Mouse (Mus musculus) CH12.LX (cell line): ENCODE measurements at regions not wholly inside any gene's neighbourhood (a gene's known extent, or its start where the extent isn't known, plus 50 kb on each side); places are given as distances from the start of the nearest gene placed in this dataset.

Experiments
- DNase-seq: peaks from one replicate; pipeline ENCODE4 v3.0.0-alpha.2; 2013; ENCODE audit errors: extremely low read depth
- H3K27ac ChIP-seq: 2 replicates; pipeline ENCODE4 v1.5.1; 2012; ENCODE audit warnings: low read depth, mild to moderate bottlenecking, control low read depth, moderate library complexity; ENCODE audit not compliant: insufficient read depth
- H3K27me3 ChIP-seq: replicated peaks from 2 replicates; pipeline ENCODE3; 2012; ENCODE audit warnings: inconsistent platforms
- H3K36me3 ChIP-seq, 2 experiments: replicated peaks in 1 of 2; 2 replicates each; pipeline versions ENCODE3 to v1.6.1; 2012; ENCODE audit warnings: inconsistent platforms in 1 of 2, low read length in 1 of 2, mild to moderate bottlenecking in 1 of 2, mixed read lengths in 1 of 2, moderate library complexity in 1 of 2; ENCODE audit not compliant: control insufficient read depth in 1 of 2, insufficient read depth in 1 of 2
- H3K4me1 ChIP-seq, 2 experiments: 2 replicates each; pipeline ENCODE4 v1.6.1; 2012; ENCODE audit warnings: inconsistent platforms in 1 of 2, moderate library complexity in 1 of 2; ENCODE audit not compliant: insufficient read depth in 2 of 2, control insufficient read depth in 1 of 2
- H3K4me2 ChIP-seq: 2 replicates; pipeline ENCODE4 v1.6.1; 2012; ENCODE audit warnings: low read depth, mild to moderate bottlenecking, control low read depth; ENCODE audit not compliant: poor library complexity, insufficient read depth, severe bottlenecking
- H3K4me3 ChIP-seq, 3 experiments: fragments of 150-350 bp in 1 of 3; sonication (generic) in 1 of 3; replicated peaks in 1 of 3; 2 replicates each; pipeline versions ENCODE3 to v1.5.1; 2011 to 2012; ENCODE audit warnings: low read depth in 2 of 3, low read length in 2 of 3, mild to moderate bottlenecking in 2 of 3, moderate library complexity in 2 of 3, control low read depth in 1 of 3, improper control_type of control experiment in 1 of 3, inconsistent platforms in 1 of 3, mixed read lengths in 1 of 3; ENCODE audit not compliant: poor library complexity in 1 of 3
- H3K79me2 ChIP-seq: replicated peaks from 2 replicates; pipeline ENCODE4 v1.6.1; 2012; ENCODE audit warnings: mild to moderate bottlenecking, moderate library complexity; ENCODE audit not compliant: control insufficient read depth, poor library complexity, insufficient read depth, severe bottlenecking; ENCODE audit errors: extremely low read depth
- H3K9ac ChIP-seq: 2 replicates; pipeline ENCODE4 v1.6.1; 2012; ENCODE audit warnings: low read depth, mild to moderate bottlenecking, control low read depth, moderate library complexity; ENCODE audit not compliant: insufficient read depth
- H3K9me3 ChIP-seq: replicated peaks from 2 replicates; pipeline ENCODE3; 2012; ENCODE audit warnings: low read length, inconsistent platforms, mixed read lengths
- BHLHE40 ChIP-seq: IDR thresholded peaks from 2 replicates; pipeline ENCODE4 v1.6.1; 2011; ENCODE audit warnings: mild to moderate bottlenecking, low read depth, low read length, improper control_type of control experiment
- CHD1 ChIP-seq: IDR thresholded peaks from 2 replicates; pipeline ENCODE4 v1.6.1; 2012; ENCODE audit warnings: low read depth, low read length, improper control_type of control experiment, inconsistent platforms
- CHD2 ChIP-seq: IDR thresholded peaks from 2 replicates; pipeline ENCODE4 v1.6.1; 2011; ENCODE audit warnings: low read length, improper control_type of control experiment
- CTCF ChIP-seq, 2 experiments: IDR thresholded peaks in 1 of 2; conservative IDR thresholded peaks in 1 of 2; 2 replicates each; pipeline ENCODE4 v1.5.1; 2011 to 2012; ENCODE audit warnings: low read depth in 2 of 2, low read length in 2 of 2, improper control_type of control experiment in 1 of 2, inconsistent platforms in 1 of 2, mild to moderate bottlenecking in 1 of 2, moderate library complexity in 1 of 2
- ELF1 ChIP-seq: IDR thresholded peaks from 2 replicates; pipeline ENCODE4 v1.6.1; 2014; ENCODE audit warnings: low read depth, mild to moderate bottlenecking, inconsistent platforms, low read length, improper control_type of control experiment
- EP300 ChIP-seq: IDR thresholded peaks from 2 replicates; pipeline ENCODE4 v1.6.1; 2011; ENCODE audit warnings: low read length, improper control_type of control experiment
- GABPA ChIP-seq: IDR thresholded peaks from 2 replicates; pipeline ENCODE4 v1.6.1; 2012; ENCODE audit warnings: low read depth, low read length, improper control_type of control experiment, inconsistent platforms; ENCODE audit not compliant: insufficient replicate concordance
- HCFC1 ChIP-seq: IDR thresholded peaks from 2 replicates; pipeline ENCODE4 v1.6.1; 2012; ENCODE audit warnings: low read depth, mild to moderate bottlenecking, inconsistent platforms, low read length, improper control_type of control experiment
- IRF4 ChIP-seq: IDR thresholded peaks from 2 replicates; pipeline ENCODE4 v1.6.1; 2014; ENCODE audit warnings: low read depth, mild to moderate bottlenecking, inconsistent platforms, low read length, improper control_type of control experiment
- JUN ChIP-seq: IDR thresholded peaks from 2 replicates; pipeline ENCODE4 v1.6.1; 2011; ENCODE audit warnings: low read depth, mild to moderate bottlenecking, low read length, improper control_type of control experiment, moderate library complexity; ENCODE audit not compliant: insufficient read depth
- JUND ChIP-seq: conservative IDR thresholded peaks from 2 replicates; pipeline ENCODE4 v1.6.1; 2011; ENCODE audit warnings: low read depth, low read length, improper control_type of control experiment
- KAT2A ChIP-seq: IDR thresholded peaks from 2 replicates; pipeline ENCODE4 v1.6.1; 2012; ENCODE audit warnings: low read length, improper control_type of control experiment, inconsistent platforms; ENCODE audit not compliant: insufficient replicate concordance
- MAZ ChIP-seq: IDR thresholded peaks from 2 replicates; pipeline ENCODE4 v1.6.1; 2012; ENCODE audit warnings: low read depth, mild to moderate bottlenecking, inconsistent platforms, low read length, improper control_type of control experiment, moderate library complexity
- MYC ChIP-seq: IDR thresholded peaks from 2 replicates; pipeline ENCODE4 v1.6.1; 2011; ENCODE audit warnings: low read depth, mild to moderate bottlenecking, improper control_type of control experiment, low read length
- NRF1 ChIP-seq: IDR thresholded peaks from 2 replicates; pipeline ENCODE4 v1.6.1; 2014; ENCODE audit warnings: low read depth, mild to moderate bottlenecking, inconsistent platforms, low read length, improper control_type of control experiment, moderate library complexity
- POLR2A ChIP-seq: IDR thresholded peaks from 2 replicates; pipeline ENCODE4 v1.6.1; 2011; ENCODE audit warnings: low read depth, mild to moderate bottlenecking, improper control_type of control experiment, low read length
- RAD21 ChIP-seq: IDR thresholded peaks from 2 replicates; pipeline ENCODE4 v1.6.1; 2011; ENCODE audit warnings: low read depth, mild to moderate bottlenecking, low read length, improper control_type of control experiment, moderate library complexity
- RCOR1 ChIP-seq: conservative IDR thresholded peaks from 2 replicates; pipeline ENCODE4 v1.6.1; 2012; ENCODE audit warnings: low read depth, mild to moderate bottlenecking, inconsistent platforms, low read length, improper control_type of control experiment
- TBP ChIP-seq: conservative IDR thresholded peaks from 2 replicates; pipeline ENCODE4 v1.6.1; 2011; ENCODE audit warnings: low read depth, low read length, improper control_type of control experiment
- TCF12 ChIP-seq: IDR thresholded peaks from 2 replicates; pipeline ENCODE4 v1.6.1; 2014; ENCODE audit warnings: low read depth, mild to moderate bottlenecking, inconsistent platforms, low read length, improper control_type of control experiment
- USF1 ChIP-seq: IDR thresholded peaks from 2 replicates; pipeline ENCODE4 v1.6.1; 2014; ENCODE audit warnings: low read depth, mild to moderate bottlenecking, inconsistent platforms, low read length, improper control_type of control experiment
- ZC3H11A ChIP-seq: IDR thresholded peaks from 2 replicates; pipeline ENCODE4 v1.6.1; 2012; ENCODE audit warnings: low read depth, mild to moderate bottlenecking, inconsistent platforms, low read length, improper control_type of control experiment
- ZMIZ1 ChIP-seq: IDR thresholded peaks from 2 replicates; pipeline ENCODE4 v1.6.1; 2012; ENCODE audit warnings: low read depth, mild to moderate bottlenecking, inconsistent platforms, low read length, improper control_type of control experiment
- ZNF384 ChIP-seq: IDR thresholded peaks from 2 replicates; pipeline ENCODE4 v1.6.1; 2012; ENCODE audit warnings: low read depth, low read length, improper control_type of control experiment, inconsistent platforms
- dilution Hi-C: fragments of 300-500 bp; cut with MboI; formaldehyde crosslinking; loops from 2 replicates; pipeline ENCODE4 v1.14.3; 2020; ENCODE audit warnings: low sequenced_read_pairs; ENCODE audit not compliant: extremely low pct_unique_long_range_greater_than_20kb, extremely low pct_ligation_motif_present
- in situ Hi-C: fragments of 300-500 bp; cut with MboI; formaldehyde crosslinking; loops from 3 replicates; pipeline ENCODE4 v1.14.3; 2019; ENCODE audit warnings: low sequenced_read_pairs, low pct_ligation_motif_present, low pct_unique_long_range_greater_than_20kb, mixed read lengths

- no peaks in the 10 kb centered on the region for H3K36me3 ChIP-seq
- H3K4me3 ChIP-seq, result no peak overlapping the region
- H3K4me2 ChIP-seq, result no peak overlapping the region
- no peak overlapping the region for H3K9ac ChIP-seq
- H3K27me3 ChIP-seq, result no peaks in the 10 kb centered on the region
- no peak overlapping the region for H3K27ac ChIP-seq
- TF ChIP-seq TBP (no peak), ZNF384 (no peak), ZMIZ1 (no peak), RCOR1 (no peak), JUN (no peak), HCFC1 (no peak), KAT2A (no peak), CHD2 (no peak)
- H3K4me1 ChIP-seq, result peaks cover 7 to 24% of the 10 kb centered on the region in 2 experiments; a peak in 3 of 4 replicates
- no peaks in the 10 kb centered on the region for H3K9me3 ChIP-seq
- in situ Hi-C loops, result no loop called here
- no peak for DNase-seq
- dilution Hi-C loops, result no loop called here
- H3K79me2 ChIP-seq, result no peaks in the 10 kb centered on the region
Observed at GRCm38 (mm10) chr2:109562996-109563395, 111.5 kb upstream of the Bdnf start.

DNA sequence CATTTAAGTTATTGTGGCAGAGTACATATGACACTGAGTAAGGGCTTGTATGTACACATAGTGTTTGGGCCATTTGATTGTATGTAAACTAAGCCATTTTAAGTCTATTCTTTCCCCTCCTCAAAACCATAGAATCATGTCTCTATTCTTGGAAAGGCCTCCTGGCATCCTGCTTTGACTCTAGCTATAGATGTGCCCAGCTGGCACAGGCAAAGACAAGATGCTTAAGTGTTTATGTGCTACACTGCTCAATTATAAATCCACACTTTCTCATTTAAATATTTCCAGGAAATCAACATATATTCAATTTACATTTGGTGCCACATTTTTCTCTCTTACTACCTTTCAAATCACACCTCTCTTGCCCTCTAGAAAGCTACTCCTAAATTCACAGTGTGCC is 97.6 kb upstream of the Bdnf start:
- Histone ChIP-seq H3K27me3 (no peaks in the 10 kb centered on the region), H3K4me2 (no peak overlapping the region), H3K4me1 (no peaks in the 10 kb centered on the region), H3K27ac (no peak overlapping the region), H3K9ac (no peak overlapping the region), H3K36me3 (no peaks in the 10 kb centered on the region), H3K79me2 (no peaks in the 10 kb centered on the region), H3K9me3 (no peaks in the 10 kb centered on the region), H3K4me3 (no peak overlapping the region)
- DNase-seq, result no peak
- TF ChIP-seq RAD21 (no peak), TCF12 (no peak), ZMIZ1 (no peak), POLR2A (no peak), BHLHE40 (no peak), HCFC1 (no peak), MAZ (no peak), ZC3H11A (no peak)
- dilution Hi-C loops (no loop called here), in situ Hi-C loops (no loop called here)

DNA sequence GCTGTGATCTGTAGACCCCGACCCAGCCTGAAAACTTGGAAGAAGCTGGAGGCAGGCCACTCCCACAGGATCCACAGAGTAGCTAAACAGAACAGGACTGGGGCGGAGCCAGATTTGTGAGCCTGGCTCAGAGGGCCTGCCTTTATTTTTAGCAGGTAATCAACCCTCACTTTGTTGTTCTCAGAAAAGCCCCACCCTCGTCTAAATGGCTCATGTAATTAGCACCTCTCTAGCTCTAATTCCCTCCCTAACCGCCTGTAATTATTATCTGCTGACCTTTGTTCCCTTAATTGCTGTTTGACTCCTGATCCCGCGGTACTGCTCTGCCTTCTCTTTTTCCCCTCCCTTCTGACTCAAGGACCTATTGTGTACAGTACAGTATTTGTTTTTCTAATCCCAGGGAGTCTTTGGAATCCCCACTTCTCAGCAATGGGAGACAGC is 95.6 kb upstream of the Bdnf start:
- in situ Hi-C loops, result no loop called here
- TF ChIP-seq HCFC1, result no peak
- no peak for TF ChIP-seq JUND
- TF ChIP-seq EP300, result no peak
- TF ChIP-seq USF1, result no peak
- TF ChIP-seq IRF4, result no peak
- TF ChIP-seq GABPA, result no peak
- no peak for TF ChIP-seq MYC
- no peak for TF ChIP-seq CHD1
- TF ChIP-seq TCF12, result no peak
- TF ChIP-seq CTCF (conservative IDR thresholded peaks at IDR 0.05 in 1 of 2, IDR thresholded peaks at IDR 0.05 in 1 of 2; ENCODE audit: low read depth in 2 of 2, low read length in 2 of 2), result no peak
- no peak for TF ChIP-seq NRF1
- no peak for TF ChIP-seq ELF1
- TF ChIP-seq KAT2A, result no peak
- TF ChIP-seq BHLHE40, result no peak
- TF ChIP-seq, all 38 proteins: peak for 0
- dilution Hi-C loops, result no loop called here
- Histone ChIP-seq H3K27ac (no peak overlapping the region), H3K79me2 (no peaks in the 10 kb centered on the region), H3K36me3 (no peaks in the 10 kb centered on the region), H3K4me1 (no peaks in the 10 kb centered on the region), H3K27me3 (no peaks in the 10 kb centered on the region), H3K4me2 (no peak overlapping the region), H3K9me3 (no peaks in the 10 kb centered on the region), H3K9ac (no peak overlapping the region), H3K4me3 (no peak overlapping the region)
- no peak for DNase-seq
